In the genomic region with DNA sequence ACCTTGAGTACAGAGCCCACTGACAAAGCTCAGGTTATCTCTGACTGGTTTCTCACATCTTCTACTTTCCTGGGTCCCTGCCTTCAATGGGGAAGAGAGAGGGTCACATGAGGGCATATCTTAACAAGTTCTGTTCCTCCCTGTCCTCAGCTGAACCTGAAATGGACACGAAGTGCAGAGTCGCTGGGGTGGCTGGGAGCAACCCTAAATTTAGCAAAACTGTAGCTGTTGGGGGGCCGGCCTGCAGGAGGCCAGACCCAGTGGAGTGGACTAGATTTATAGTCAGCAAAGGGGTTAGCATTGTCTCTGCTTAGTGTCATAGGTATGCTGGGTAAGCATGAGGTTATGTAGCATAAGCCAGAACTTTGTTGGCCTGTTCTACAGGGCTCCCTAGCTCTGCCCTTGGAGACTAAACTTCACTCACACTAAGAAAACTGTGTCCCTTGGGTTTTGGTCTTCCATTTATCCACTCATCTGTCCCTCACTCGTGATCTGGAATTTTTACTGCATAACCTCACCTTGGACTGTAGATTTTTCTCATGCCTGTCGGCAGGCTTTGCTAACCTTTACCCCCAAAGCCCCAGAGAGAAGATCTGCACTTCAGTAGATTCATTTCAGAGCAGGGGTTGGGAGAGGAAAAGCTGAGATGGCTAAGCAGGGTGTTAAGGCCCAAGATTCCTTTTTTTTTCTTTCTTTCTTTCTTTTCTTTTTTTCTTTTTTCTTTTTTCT, we compare ENCODE assay signal across 15 mouse cellular contexts. TPM values are rescaled to one million over a fixed set of nuclear protein-coding genes. Genes with fewer than 3 reads are reported as not detected.
DNase-seq lines count a peak whose midpoint lies in the region; ATAC-seq and TF ChIP-seq lines count a peak whose summit lies in the region.
"Had no signal": no experiment of that assay in that cellular context is flagged by ENCODE, and none has a peak within 500 bp of the region (broad histone marks: within the 10 kb centered on the region; RNA-seq: fewer than 3 reads in every experiment).

No protein-coding gene starts in this region.

- H3K4me3 ChIP-seq in kidney, adult 2 months (ENCODE audit: insufficient read depth, low read depth, low read length), result no peak overlapping the region
- no peak overlapping the region; the same call in 1 of the 2 replicates for H3K4me3 ChIP-seq in G1E (ENCODE audit: low read depth, low read length)
- no peak overlapping the region for H3K4me3 ChIP-seq in brown adipose tissue, adult 24 weeks (ENCODE audit: insufficient read depth, low read depth, low read length)
- H3K4me3 ChIP-seq in intestine, embryonic 16.5 days (ENCODE audit: low read length), result no peak overlapping the region
- H3K4me3 ChIP-seq in midbrain, embryonic 16.5 days (ENCODE audit: low read depth, low read length), result no peak overlapping the region
- H3K4me3 ChIP-seq: heart, embryonic 13.5 days; stomach, embryonic 15.5 days had no signal

- H3K27me3 ChIP-seq in kidney, adult 2 months (replicated peaks; ENCODE audit: control insufficient read depth, insufficient read depth, low read length), result no peaks in the 10 kb centered on the region
- no peaks in the 10 kb centered on the region for H3K27me3 ChIP-seq in G1E (ENCODE audit: insufficient read depth, low read length)
- no peaks in the 10 kb centered on the region for H3K27me3 ChIP-seq in intestine, embryonic 16.5 days (replicated peaks; ENCODE audit: control insufficient read depth, insufficient read depth, low read length)
- H3K27me3 ChIP-seq in midbrain, embryonic 16.5 days (ENCODE audit: control insufficient read depth, insufficient read depth, low read depth, low read length), result no peaks in the 10 kb centered on the region
- H3K27me3 ChIP-seq: CH12.LX; heart, embryonic 13.5 days; stomach, embryonic 15.5 days had no signal

- H3K36me3 ChIP-seq in kidney, adult 2 months (ENCODE audit: control insufficient read depth, insufficient read depth, low read length), result no peaks in the 10 kb centered on the region
- H3K36me3 ChIP-seq in G1E (replicated peaks), result no peaks in the 10 kb centered on the region
- H3K36me3 ChIP-seq in intestine, embryonic 16.5 days (ENCODE audit: control insufficient read depth, insufficient read depth, low read length), result no peaks in the 10 kb centered on the region
- no peaks in the 10 kb centered on the region for H3K36me3 ChIP-seq in midbrain, embryonic 16.5 days (ENCODE audit: control insufficient read depth, insufficient read depth, low read length)
- H3K36me3 ChIP-seq: heart, embryonic 13.5 days; stomach, embryonic 15.5 days had no signal

- 21% methylated on average over 5 of the region's 5 CpGs for WGBS in kidney, adult 2 months
- WGBS in intestine, embryonic 16.5 days, result 38% methylated on average over 5 of the region's 5 CpGs
- WGBS in midbrain, embryonic 16.5 days, result 77% methylated on average over 5 of the region's 5 CpGs

- H3K4me2 ChIP-seq in intestine, embryonic 16.5 days (ENCODE audit: low read depth, low read length), result no peak overlapping the region
- no peak overlapping the region for H3K4me2 ChIP-seq in midbrain, embryonic 16.5 days (ENCODE audit: low read length)
- H3K4me2 ChIP-seq: heart, embryonic 13.5 days; lung, embryonic 14.5 days; stomach, embryonic 15.5 days had no signal

- ATAC-seq in G1E (ENCODE audit: extremely low read depth, insufficient number of reproducible peaks, low FRiP score, poor library complexity, severe bottlenecking), result peak; percentile 72
- ATAC-seq in intestine, embryonic 16.5 days, result peak; percentile 55
- no peak for ATAC-seq in midbrain, embryonic 16.5 days
- ATAC-seq: forebrain, embryonic 14.5 days; hindbrain, postnatal 0 days had no signal

- H3K9ac ChIP-seq in intestine, embryonic 16.5 days (ENCODE audit: low read depth, low read length), result no peak overlapping the region
- H3K9ac ChIP-seq in midbrain, embryonic 16.5 days (ENCODE audit: low read depth, low read length), result no peak overlapping the region
- H3K9ac ChIP-seq: heart, embryonic 13.5 days; lung, embryonic 14.5 days; stomach, embryonic 15.5 days had no signal

- no peak for TF ChIP-seq POLR2A in kidney, adult 2 months (IDR thresholded peaks at IDR 0.05; ENCODE audit: low read depth, low read length)

- no peak for TF ChIP-seq CTCF in kidney, adult 2 months (conservative IDR thresholded peaks at IDR 0.05; ENCODE audit: insufficient read depth, insufficient read length, low read depth, low read length)
- TF ChIP-seq CTCF in G1E (IDR thresholded peaks at IDR 0.05; ENCODE audit: low read depth, low read length), result no peak

- peaks cover 46% of the 10 kb centered on the region for H3K4me1 ChIP-seq in kidney, adult 2 months (ENCODE audit: control insufficient read depth, insufficient read depth, low read length)
- H3K4me1 ChIP-seq in G1E (ENCODE audit: insufficient read depth, low read depth, low read length), result peaks cover 47% of the 10 kb centered on the region
- peaks cover 27% of the 10 kb centered on the region for H3K4me1 ChIP-seq in brown adipose tissue, adult 24 weeks (ENCODE audit: control insufficient read depth, insufficient read depth, insufficient read length, low read length)
- peaks cover 14% of the 10 kb centered on the region for H3K4me1 ChIP-seq in intestine, embryonic 16.5 days (ENCODE audit: control insufficient read depth, insufficient read depth, low read length)
- no peaks in the 10 kb centered on the region for H3K4me1 ChIP-seq in midbrain, embryonic 16.5 days (ENCODE audit: control insufficient read depth, insufficient read depth, low read length)
- H3K4me1 ChIP-seq: stomach, embryonic 15.5 days had no signal

- DNase-seq in kidney, adult 2 months, result peak; percentile 74
- DNase-seq in kidney, postnatal 10 days, result no peak
- no peak for DNase-seq in G1E (ENCODE audit: low spot score)
- no peak for DNase-seq in cerebellum, postnatal 36 days
- DNase-seq: adrenal gland, postnatal 14 days; lung, embryonic 14.5 days; right cerebral cortex, postnatal 25 days had no signal

- H3K9me3 ChIP-seq in G1E (replicated peaks), result no peaks in the 10 kb centered on the region
- H3K9me3 ChIP-seq in intestine, embryonic 16.5 days (ENCODE audit: control insufficient read depth, low read length), result no peaks in the 10 kb centered on the region
- H3K9me3 ChIP-seq in midbrain, embryonic 16.5 days (replicated peaks; ENCODE audit: control insufficient read depth, low read length, poor library complexity, severe bottlenecking), result no peaks in the 10 kb centered on the region
- H3K9me3 ChIP-seq: heart, embryonic 13.5 days; stomach, embryonic 15.5 days had no signal

- peak overlapping the region; percentile 89 for H3K27ac ChIP-seq in kidney, adult 2 months (ENCODE audit: insufficient read depth, low read depth, low read length)
- H3K27ac ChIP-seq in brown adipose tissue, adult 24 weeks (replicated peaks; ENCODE audit: low read depth, low read length), result peak overlapping the region; percentile 43
- H3K27ac ChIP-seq in intestine, embryonic 16.5 days (ENCODE audit: low read length), result peak overlapping the region; percentile 52
- H3K27ac ChIP-seq in midbrain, embryonic 16.5 days (ENCODE audit: low read length), result no peak overlapping the region
- H3K27ac ChIP-seq: heart, embryonic 13.5 days; hindbrain, postnatal 0 days; stomach, embryonic 15.5 days had no signal

RNA-seq across cellular contexts. Expression of a gene that starts 54.1 kb away (rescaled TPM):
- 33.9 and 37.5 TPM in 2 replicates for polyA plus RNA-seq in kidney, adult 2 months (2012; rRNA removed)
- total RNA-seq in G1E (2014; fragmentation: Nextera tagmentation), result 0.29 and 0.45 TPM in 2 replicates
- 0.70 and 0.93 TPM in 2 replicates for total RNA-seq in G1E (2017)
- polyA plus RNA-seq in G1E (2012), result 0.29 and 0.34 TPM in 2 replicates
- polyA plus RNA-seq in brown adipose tissue, adult 24 weeks (2012; ENCODE audit: insufficient read depth, insufficient read length, missing spikeins), result 28.4 and 46.9 TPM in 2 replicates
- 56.2 and 59.3 TPM in 2 replicates for polyA plus RNA-seq in intestine, embryonic 16.5 days (2015; fragmentation: Nextera tagmentation; extraction: Ambion mirVana)
- 22.5 and 28.3 TPM in 2 replicates for polyA plus RNA-seq in midbrain, embryonic 16.5 days (2015; fragmentation: Nextera tagmentation; extraction: Ambion mirVana)
- total RNA-seq: CH12.LX had no signal

Comparison
In these comparisons a context has a peak if more than half of its experiments do, and no peak if none do; other contexts are left out.
1. RNA of a gene that starts 54.1 kb away (polyA plus RNA-seq): 56.2 to 59.3 TPM in intestine, embryonic 16.5 days, 28.4 to 46.9 TPM in brown adipose tissue, adult 24 weeks, 33.9 to 37.5 TPM in kidney, adult 2 months and 22.5 to 28.3 TPM in midbrain, embryonic 16.5 days; 0.29 to 0.34 TPM in G1E; every median in the first group is over 10 times any median in the second.